Mouse (Mus musculus): ENCODE results near the gene Fam57b.

GRCm38 (mm10) chr7:126777476-126777875 is 20.0 kb upstream of the Fam57b start:
- TF ChIP-seq CTCF (IDR thresholded peaks at IDR 0.05; ENCODE audit: low read depth, low read length): no peak
- TF ChIP-seq TAL1 (conservative IDR thresholded peaks at IDR 0.05; ENCODE audit: low read depth, low read length): no peak
- no peak for TF ChIP-seq GATA2 (IDR thresholded peaks at IDR 0.05; ENCODE audit: borderline replicate concordance, low read depth, low read length)
- no peak for TF ChIP-seq GATA1 (IDR thresholded peaks at IDR 0.05; ENCODE audit: borderline replicate concordance, low read length)

Data from G1E (cell line).